Mouse (Mus musculus): ENCODE results near the gene Psen2. TPM values are rescaled to one million over a fixed set of nuclear protein-coding genes. Genes with fewer than 3 reads are reported as not detected.

The Psen2 gene
- polyA plus RNA-seq, 1 experiment from 2014 or later: 23.7 TPM

DNA sequence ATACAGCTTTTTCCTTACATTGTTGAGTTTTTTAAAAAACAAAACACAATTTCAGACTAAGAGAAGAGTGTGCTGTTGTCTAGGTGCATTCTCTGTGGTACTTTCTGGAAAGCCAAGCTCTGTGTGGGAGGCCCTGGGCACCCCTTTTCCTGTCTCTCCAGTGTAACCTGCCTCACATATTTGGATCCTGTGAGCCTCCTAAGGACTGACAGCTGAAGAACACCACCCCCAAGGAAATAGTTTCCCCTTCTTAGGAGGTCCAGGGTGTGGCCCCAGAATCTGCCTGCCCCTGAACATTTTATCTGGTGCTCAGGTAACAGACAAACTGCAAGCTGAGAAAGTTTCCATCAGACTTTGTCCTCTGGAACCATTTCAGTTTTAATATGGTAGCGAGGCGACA lies 5.8 kb upstream of the Psen2 start:
- no peak for ATAC-seq (ENCODE audit: low read depth)
- no peak overlapping the region for H3K9ac ChIP-seq

GRCm38 (mm10) chr1:180268249-180269031 lies 5.2 kb upstream of the Psen2 start:
- DNase-seq (peak; percentile 73), ATAC-seq (ENCODE audit: low read depth) (peak; percentile 76)
- Histone ChIP-seq H3K27ac (no peak overlapping the region), H3K4me1 (replicated peaks) (peaks cover 31% of the 10 kb centered on the region), H3K36me3 (no peaks in the 10 kb centered on the region), H3K9ac (no peak overlapping the region), H3K4me3 (replicated peaks) (no peak overlapping the region), H3K27me3 (peaks cover 10% of the 10 kb centered on the region), H3K9me3 (replicated peaks) (no peaks in the 10 kb centered on the region), H3K4me2 (no peak overlapping the region)
- 14% methylated on average over 12 of the region's 12 CpGs for WGBS (ENCODE audit: insufficient replicate concordance)

More for the DNA sequence above, 5.8 kb upstream of the Psen2 start:
- 62% methylated on average over 2 of the region's 2 CpGs for WGBS (ENCODE audit: insufficient replicate concordance)
- H3K9me3 ChIP-seq (replicated peaks): no peaks in the 10 kb centered on the region
- H3K27me3 ChIP-seq: peaks cover 10% of the 10 kb centered on the region
- H3K4me3 ChIP-seq (replicated peaks): no peak overlapping the region
- H3K4me1 ChIP-seq (replicated peaks): peaks cover 25% of the 10 kb centered on the region
- DNase-seq: no peak
- H3K4me2 ChIP-seq: no peak overlapping the region
- no peak overlapping the region for H3K27ac ChIP-seq
- H3K36me3 ChIP-seq: no peaks in the 10 kb centered on the region

DNA sequence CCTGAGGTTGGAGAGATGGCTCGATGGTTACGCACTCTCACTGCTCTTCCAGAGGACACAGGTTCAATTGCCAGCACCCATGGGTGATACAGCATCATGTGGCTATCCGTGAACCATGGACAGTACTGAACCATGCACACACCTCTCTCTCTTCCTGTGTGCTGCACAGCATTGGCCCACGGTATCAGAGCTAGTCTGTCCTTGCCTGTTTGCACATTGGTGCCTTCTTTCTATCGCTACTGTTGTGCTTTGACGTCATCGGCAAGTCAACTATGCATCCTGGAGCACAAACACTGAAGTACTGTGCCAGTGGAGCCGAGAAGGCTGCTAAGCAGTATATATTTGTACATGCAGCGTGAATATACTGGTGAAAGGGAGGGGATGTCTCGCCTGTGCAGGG lies 3.9 kb upstream of the Psen2 start:
- WGBS (ENCODE audit: insufficient replicate concordance): 62% methylated on average over 10 of the region's 10 CpGs
- no peak for DNase-seq
- Histone ChIP-seq H3K4me1 (replicated peaks) (peaks cover 44% of the 10 kb centered on the region), H3K36me3 (no peaks in the 10 kb centered on the region), H3K4me2 (no peak overlapping the region), H3K27ac (no peak overlapping the region), H3K4me3 (replicated peaks) (no peak overlapping the region), H3K27me3 (peaks cover 10% of the 10 kb centered on the region), H3K9ac (no peak overlapping the region), H3K9me3 (replicated peaks) (no peaks in the 10 kb centered on the region)
- ATAC-seq (ENCODE audit: low read depth): no peak

GRCm38 (mm10) chr1:180265399-180265798 lies 2.2 kb upstream of the Psen2 start:
- H3K4me1 ChIP-seq (replicated peaks): peaks cover 62% of the 10 kb centered on the region
- ATAC-seq (ENCODE audit: low read depth) (no peak), DNase-seq (peak; percentile 64)
- WGBS (ENCODE audit: insufficient replicate concordance): 9% methylated on average over 7 of the region's 7 CpGs
- peaks cover 10% of the 10 kb centered on the region for H3K27me3 ChIP-seq
- peak overlapping the region; percentile 33; the same call in 1 of the 2 replicates for H3K9ac ChIP-seq
- peak overlapping the region; percentile 61 for H3K4me2 ChIP-seq
- no peaks in the 10 kb centered on the region for H3K9me3 ChIP-seq (replicated peaks)
- peak overlapping the region; percentile 5; the same call in 1 of the 2 replicates for H3K27ac ChIP-seq
- H3K4me3 ChIP-seq (replicated peaks): peak overlapping the region; percentile 33
- H3K36me3 ChIP-seq: no peaks in the 10 kb centered on the region

GRCm38 (mm10) chr1:180264851-180265250 lies 1.6 kb upstream of the Psen2 start:
- peaks cover 10% of the 10 kb centered on the region for H3K27me3 ChIP-seq
- ATAC-seq (ENCODE audit: low read depth): no peak
- no peak for DNase-seq
- WGBS (ENCODE audit: insufficient replicate concordance): 51% methylated on average over 10 of the region's 10 CpGs
- H3K27ac ChIP-seq: peak overlapping the region; percentile 5
- H3K9ac ChIP-seq: peak overlapping the region; percentile 33; the same call in 1 of the 2 replicates
- peak overlapping the region; percentile 33 for H3K4me3 ChIP-seq (replicated peaks)
- H3K4me2 ChIP-seq: peak overlapping the region; percentile 61
- H3K4me1 ChIP-seq (replicated peaks): peaks cover 65% of the 10 kb centered on the region
- no peaks in the 10 kb centered on the region for H3K36me3 ChIP-seq
- no peaks in the 10 kb centered on the region for H3K9me3 ChIP-seq (replicated peaks)

- peaks cover 10% of the 10 kb centered on the region for H3K27me3 ChIP-seq
- ATAC-seq (ENCODE audit: low read depth): no peak
- peaks cover 70% of the 10 kb centered on the region for H3K4me1 ChIP-seq (replicated peaks)
- no peaks in the 10 kb centered on the region for H3K9me3 ChIP-seq (replicated peaks)
- no peak overlapping the region for H3K9ac ChIP-seq
- no peaks in the 10 kb centered on the region for H3K36me3 ChIP-seq
- H3K27ac ChIP-seq: no peak overlapping the region
- 41% methylated on average over 6 of the region's 6 CpGs for WGBS (ENCODE audit: insufficient replicate concordance)
- DNase-seq: no peak
- peak overlapping the region; percentile 61 for H3K4me2 ChIP-seq
- no peak overlapping the region for H3K4me3 ChIP-seq (replicated peaks)
Measured at GRCm38 (mm10) chr1:180264389-180264788, 1.2 kb upstream of the Psen2 start.

DNA sequence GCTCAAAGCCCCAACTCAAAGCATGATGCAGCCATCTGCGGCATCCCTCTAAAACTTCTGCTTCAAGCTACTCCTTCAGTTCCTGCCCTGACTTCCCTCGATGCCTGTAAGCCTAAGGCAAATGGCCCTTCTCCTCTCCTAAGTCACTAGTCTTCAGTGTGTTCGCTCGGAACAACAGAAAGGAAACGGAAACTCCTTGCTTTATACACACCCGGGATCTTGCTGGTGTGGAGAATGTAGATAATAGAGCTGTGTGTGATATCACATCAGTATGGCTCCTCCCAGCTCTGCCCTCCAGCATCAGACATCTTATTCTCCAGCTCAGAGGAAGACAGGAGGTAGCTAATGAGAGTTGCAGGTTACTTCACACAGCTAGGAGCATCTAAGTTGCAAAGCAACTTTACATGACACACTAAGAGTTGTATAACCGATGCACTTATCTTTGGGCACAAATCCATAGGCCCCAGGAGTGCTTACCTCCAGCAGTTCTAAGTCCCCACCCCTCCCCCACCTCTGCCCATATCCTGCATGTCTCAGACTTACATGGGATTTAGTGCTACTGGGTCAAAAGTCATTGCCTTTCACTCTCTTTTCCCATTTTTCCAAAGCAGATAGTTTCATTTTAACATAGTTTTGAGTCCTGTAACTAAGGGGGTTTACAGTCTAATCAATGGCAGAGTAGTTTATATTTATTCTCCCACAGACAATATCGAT lies 1.2 kb downstream of the Psen2 start:
- peak overlapping the region; percentile 62 for H3K9ac ChIP-seq

GRCm38 (mm10) chr1:180261415-180261814 lies 1.8 kb downstream of the Psen2 start:
- Histone ChIP-seq H3K4me3 (replicated peaks) (peak overlapping the region; percentile 36), H3K9me3 (replicated peaks) (no peaks in the 10 kb centered on the region), H3K27ac (peak overlapping the region; percentile 89), H3K4me1 (replicated peaks) (peaks cover 91% of the 10 kb centered on the region), H3K9ac (peak overlapping the region; percentile 62), H3K4me2 (peak overlapping the region; percentile 66), H3K27me3 (no peaks in the 10 kb centered on the region), H3K36me3 (no peaks in the 10 kb centered on the region)
- DNase-seq (no peak), ATAC-seq (ENCODE audit: low read depth) (peak; percentile 10; the same call in 1 of the 2 replicates)
- 48% methylated on average over 3 of the region's 3 CpGs for WGBS (ENCODE audit: insufficient replicate concordance)

More for the DNA sequence above, 1.2 kb downstream of the Psen2 start:
- H3K4me1 ChIP-seq (replicated peaks): peaks cover 85% of the 10 kb centered on the region
- peak overlapping the region; percentile 66 for H3K4me2 ChIP-seq
- peak overlapping the region; percentile 36 for H3K4me3 ChIP-seq (replicated peaks)
- ATAC-seq (ENCODE audit: low read depth) (peak; percentile 89), DNase-seq (peak; percentile 62)
- no peaks in the 10 kb centered on the region for H3K9me3 ChIP-seq (replicated peaks)
- 25% methylated on average over 8 of the region's 8 CpGs for WGBS (ENCODE audit: insufficient replicate concordance)
- no peaks in the 10 kb centered on the region for H3K36me3 ChIP-seq
- H3K27ac ChIP-seq: peak overlapping the region; percentile 89
- H3K27me3 ChIP-seq: 0 out of 2 replicates have a peak, but pooled peaks cover 2% of the 10 kb centered on the region

- H3K27ac ChIP-seq: peak overlapping the region; percentile 89
- peaks cover 92% of the 10 kb centered on the region for H3K4me1 ChIP-seq (replicated peaks)
- no peak overlapping the region for H3K9ac ChIP-seq
Measured at GRCm38 (mm10) chr1:180260886-180261285, 2.4 kb downstream of the Psen2 start.

DNA sequence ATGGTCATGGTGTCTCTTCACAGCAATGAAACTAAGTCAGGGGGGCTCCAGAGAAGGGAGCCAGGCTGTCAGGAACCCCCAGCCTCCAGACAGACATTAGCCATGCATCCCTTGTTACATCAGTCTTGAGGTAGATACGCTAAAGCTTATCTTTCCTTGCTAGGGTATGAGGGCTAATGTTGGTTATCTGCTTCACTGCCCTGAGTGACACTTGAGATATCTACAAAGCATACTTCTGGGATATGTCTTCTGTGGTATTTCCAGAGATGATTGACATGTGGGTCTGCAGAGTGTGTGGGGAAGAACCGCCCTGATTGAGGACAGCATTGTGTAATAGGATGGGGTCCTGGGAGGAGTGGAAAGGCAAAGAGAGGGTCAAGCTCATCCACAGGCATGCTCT lies 3.5 kb downstream of the Psen2 start:
- H3K4me1 ChIP-seq (replicated peaks): peaks cover 92% of the 10 kb centered on the region
- WGBS (ENCODE audit: insufficient replicate concordance): 21% methylated on average over 2 of the region's 2 CpGs
- peak overlapping the region; percentile 70 for H3K27ac ChIP-seq

More at GRCm38 (mm10) chr1:180260886-180261285, 2.4 kb downstream of the Psen2 start:
- ATAC-seq (ENCODE audit: low read depth): no peak
- Histone ChIP-seq H3K9me3 (replicated peaks) (no peaks in the 10 kb centered on the region), H3K4me2 (peak overlapping the region; percentile 66; the same call in 1 of the 2 replicates), H3K4me3 (replicated peaks) (no peak overlapping the region), H3K36me3 (no peaks in the 10 kb centered on the region), H3K27me3 (no peaks in the 10 kb centered on the region)
- WGBS (ENCODE audit: insufficient replicate concordance): 74% methylated on average over 2 of the region's 2 CpGs
- no peak for DNase-seq

GRCm38 (mm10) chr1:180257446-180257845 lies 5.8 kb downstream of the Psen2 start:
- DNase-seq (no peak), ATAC-seq (ENCODE audit: low read depth) (no peak)
- no peaks in the 10 kb centered on the region for H3K36me3 ChIP-seq
- 78% methylated on average over 6 of the region's 6 CpGs for WGBS (ENCODE audit: insufficient replicate concordance)
- peak overlapping the region; percentile 82; the same call in 1 of the 2 replicates for H3K27ac ChIP-seq
- H3K4me2 ChIP-seq: peak overlapping the region; percentile 100
- H3K4me3 ChIP-seq (replicated peaks): no peak overlapping the region
- H3K9me3 ChIP-seq (replicated peaks): no peaks in the 10 kb centered on the region
- no peak overlapping the region for H3K9ac ChIP-seq
- peaks cover 92% of the 10 kb centered on the region for H3K4me1 ChIP-seq (replicated peaks)
- H3K27me3 ChIP-seq: no peaks in the 10 kb centered on the region

More for the DNA sequence above, 3.5 kb downstream of the Psen2 start:
- H3K36me3 ChIP-seq: no peaks in the 10 kb centered on the region
- no peaks in the 10 kb centered on the region for H3K9me3 ChIP-seq (replicated peaks)
- H3K4me3 ChIP-seq (replicated peaks): no peak overlapping the region
- H3K4me2 ChIP-seq: no peak overlapping the region
- H3K9ac ChIP-seq: no peak overlapping the region; the same call in 1 of the 2 replicates
- no peaks in the 10 kb centered on the region for H3K27me3 ChIP-seq
- ATAC-seq (ENCODE audit: low read depth) (no peak), DNase-seq (no peak)

Measured in liver, embryonic 13.5 days (tissue).